Mouse (Mus musculus) cerebellum, postnatal 36 days (tissue): Measurements from ENCODE around the gene Cmss1.

ENCODE experiments used
- DNase-seq, 2 experiments: peaks; one replicate each; pipeline ENCODE4 v3.0.0; 2021 to 2022; ENCODE audit warnings: mixed read lengths in 2 of 2

The Cmss1 gene

DNA sequence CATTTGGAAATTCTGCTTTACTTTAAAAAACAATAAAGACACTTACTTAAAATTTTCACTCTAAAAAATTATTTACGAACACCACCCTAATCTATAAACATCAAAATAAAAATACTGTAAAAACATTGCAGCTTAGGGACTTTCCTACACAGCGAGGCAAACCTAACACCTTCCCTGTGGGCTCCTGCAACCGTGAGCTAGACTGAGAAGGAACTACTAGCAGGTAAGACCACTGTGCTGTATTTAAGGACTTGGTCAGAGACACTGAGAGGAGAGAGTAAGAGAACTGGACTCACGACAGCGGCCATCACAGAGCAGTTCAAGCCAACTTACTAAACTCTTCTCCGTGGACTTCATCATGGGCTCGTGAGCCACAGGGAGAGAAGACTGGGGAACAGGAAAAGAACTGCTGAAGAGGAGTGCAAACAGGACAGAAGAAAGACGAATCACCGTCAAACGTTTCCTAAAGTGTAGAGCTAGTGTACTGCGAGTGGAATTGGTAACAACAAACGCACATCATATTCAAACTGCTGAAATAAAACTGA, 136.3 kb downstream of the Cmss1 start:
- DNase-seq, result no peak

DNA sequence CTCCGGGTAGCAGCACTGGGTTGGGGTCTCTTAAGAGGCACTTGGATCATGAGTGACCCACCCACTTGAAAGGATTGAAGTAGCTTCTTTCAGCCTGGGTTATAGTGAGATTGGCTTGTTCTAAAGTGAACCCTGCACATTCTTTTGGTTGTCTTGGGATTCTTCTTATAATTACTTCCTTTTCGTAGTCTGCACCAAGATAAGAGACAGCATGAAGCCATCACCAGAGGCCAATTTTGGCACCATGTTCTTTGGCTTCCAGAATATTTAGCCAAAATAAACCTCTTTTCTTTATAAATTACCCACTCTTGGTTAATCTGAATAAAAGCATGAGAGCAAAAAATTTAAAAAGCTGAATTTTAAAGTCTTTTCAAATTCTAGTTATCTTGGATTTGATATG, 136.8 kb downstream of the Cmss1 start:
- no peak for DNase-seq

DNA sequence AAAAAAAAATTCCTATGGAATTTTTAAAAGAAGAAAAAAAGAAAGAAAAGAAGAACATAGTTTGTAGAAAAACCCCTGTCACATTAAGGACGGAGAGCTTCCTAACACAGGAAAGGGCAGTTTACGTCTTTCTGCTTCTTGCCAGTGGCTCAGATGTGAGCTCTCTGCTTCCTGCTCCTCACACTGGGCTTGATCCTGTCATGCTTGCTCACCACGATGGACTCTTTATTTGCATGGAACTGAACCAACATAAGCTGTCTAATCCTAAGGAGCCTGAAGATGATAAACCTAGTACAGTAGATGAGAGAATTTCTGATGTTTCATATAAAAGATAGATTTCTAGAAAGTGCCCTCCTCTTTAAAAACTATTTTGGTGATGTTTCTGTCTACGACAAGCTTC, 137.4 kb downstream of the Cmss1 start:
- DNase-seq, result no peak

DNA sequence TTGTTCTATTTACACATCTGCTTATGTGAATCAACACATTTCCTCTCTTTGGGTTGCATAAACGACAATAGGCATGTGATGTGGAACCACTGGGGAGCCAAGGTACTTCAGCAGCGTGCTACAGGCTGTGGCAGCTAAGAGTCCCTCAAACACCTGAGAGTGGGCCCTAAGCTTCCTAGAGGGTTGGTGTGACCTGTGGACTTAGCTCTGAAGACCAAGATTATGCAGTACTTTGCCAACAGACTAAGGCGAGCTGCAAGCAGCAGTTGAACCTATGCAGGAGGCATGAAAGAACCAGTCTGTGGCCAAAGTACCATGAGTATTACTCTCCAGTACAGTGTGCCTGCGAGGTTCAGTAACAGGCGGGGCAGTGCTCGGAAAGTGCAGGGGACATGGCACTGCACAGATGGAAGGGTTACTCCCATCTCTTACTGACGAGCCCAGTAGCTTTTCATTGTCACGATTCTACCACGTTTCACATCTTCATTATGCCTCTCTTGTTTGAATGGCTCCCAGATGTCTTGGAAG, 141.2 kb downstream of the Cmss1 start:
- DNase-seq, result no peak

DNA sequence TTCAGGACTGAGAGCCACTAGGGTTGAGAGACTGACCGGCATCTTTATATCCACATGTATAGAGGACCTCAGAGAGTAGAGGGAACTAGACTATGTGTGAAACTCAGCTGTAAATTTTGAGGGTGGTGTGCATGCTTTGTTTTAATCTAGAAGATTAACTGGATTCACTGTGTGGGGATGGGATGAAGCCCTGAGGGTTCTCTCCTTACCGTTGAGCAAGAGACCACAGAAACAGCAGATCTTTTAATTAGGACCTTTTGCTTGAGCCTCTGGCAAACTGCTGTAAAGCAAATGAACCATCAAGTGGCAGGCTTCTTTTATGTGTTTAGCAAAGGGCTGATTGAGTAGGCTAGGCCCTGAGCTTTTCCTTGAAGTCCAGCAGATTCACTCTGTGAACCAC, 150.7 kb downstream of the Cmss1 start:
- no peak for DNase-seq

DNA sequence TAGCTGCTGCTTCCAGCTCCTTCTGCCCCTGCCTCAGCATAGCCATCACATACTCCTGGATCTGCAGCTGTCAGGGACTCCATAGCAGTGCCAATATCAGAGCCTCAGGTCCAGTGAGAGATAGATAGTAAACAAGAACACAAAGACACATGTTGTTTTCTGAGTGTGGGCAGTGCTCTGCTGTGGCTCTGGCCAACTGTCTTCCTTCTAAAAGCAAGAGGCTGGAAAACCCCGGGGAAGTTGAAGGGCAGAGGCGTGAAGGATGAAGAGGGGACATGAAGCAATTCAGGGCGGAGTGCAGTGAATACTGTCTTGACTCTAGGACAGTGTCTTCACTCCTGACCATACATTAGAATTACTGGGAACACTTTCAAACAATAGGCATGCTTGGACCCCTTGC, 151.1 kb downstream of the Cmss1 start:
- DNase-seq, result no peak

DNA sequence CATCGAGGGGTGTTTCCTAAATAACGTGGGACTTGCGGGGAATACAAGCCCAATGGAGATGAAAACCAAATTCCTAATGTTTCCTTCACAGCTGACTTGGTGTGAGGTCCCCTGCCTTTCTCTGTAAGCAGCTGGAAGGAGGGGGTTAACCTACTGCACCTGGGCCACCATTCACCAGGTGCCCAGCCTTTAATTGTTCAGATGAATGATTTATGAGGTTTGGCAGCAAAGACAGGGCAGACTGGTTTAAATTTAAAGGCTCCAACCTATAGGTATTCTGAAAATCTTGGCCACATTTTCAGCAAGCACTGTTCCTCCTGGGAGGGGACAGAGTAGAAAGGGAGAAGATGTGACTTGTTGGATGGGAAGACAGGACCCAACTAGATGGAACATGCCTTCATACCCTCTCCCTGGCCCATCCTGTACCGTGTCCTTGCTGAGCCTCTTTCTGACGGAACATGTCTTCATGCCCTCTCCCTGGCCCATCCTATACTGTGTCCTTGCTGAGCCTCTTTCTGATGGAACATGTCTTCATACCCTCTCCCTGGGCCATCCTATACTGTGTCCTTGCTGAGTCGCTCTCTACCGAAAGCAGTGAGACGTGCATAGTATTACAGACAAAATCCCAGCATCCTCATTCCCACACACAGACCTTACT, 152.4 kb downstream of the Cmss1 start:
- no peak for DNase-seq

DNA sequence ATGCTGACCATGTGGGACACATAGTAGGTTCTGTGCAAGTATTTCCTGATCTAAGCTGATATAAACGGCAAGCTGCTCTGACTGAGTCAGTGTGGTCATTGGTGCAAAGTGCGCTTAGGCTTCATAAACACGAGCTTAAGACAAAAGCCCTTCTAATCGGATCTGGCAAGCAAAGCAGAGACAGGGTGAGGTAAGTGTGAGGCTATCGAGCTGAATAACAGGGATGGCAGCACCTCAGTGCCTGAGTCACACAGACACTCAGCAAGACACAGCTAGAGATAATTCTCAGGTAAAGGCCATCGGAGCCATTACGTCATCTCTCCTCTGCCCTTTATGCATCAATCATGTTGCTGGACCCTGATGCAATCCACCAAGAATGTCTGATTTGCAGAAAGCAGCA, 153.7 kb downstream of the Cmss1 start:
- no peak for DNase-seq

DNA sequence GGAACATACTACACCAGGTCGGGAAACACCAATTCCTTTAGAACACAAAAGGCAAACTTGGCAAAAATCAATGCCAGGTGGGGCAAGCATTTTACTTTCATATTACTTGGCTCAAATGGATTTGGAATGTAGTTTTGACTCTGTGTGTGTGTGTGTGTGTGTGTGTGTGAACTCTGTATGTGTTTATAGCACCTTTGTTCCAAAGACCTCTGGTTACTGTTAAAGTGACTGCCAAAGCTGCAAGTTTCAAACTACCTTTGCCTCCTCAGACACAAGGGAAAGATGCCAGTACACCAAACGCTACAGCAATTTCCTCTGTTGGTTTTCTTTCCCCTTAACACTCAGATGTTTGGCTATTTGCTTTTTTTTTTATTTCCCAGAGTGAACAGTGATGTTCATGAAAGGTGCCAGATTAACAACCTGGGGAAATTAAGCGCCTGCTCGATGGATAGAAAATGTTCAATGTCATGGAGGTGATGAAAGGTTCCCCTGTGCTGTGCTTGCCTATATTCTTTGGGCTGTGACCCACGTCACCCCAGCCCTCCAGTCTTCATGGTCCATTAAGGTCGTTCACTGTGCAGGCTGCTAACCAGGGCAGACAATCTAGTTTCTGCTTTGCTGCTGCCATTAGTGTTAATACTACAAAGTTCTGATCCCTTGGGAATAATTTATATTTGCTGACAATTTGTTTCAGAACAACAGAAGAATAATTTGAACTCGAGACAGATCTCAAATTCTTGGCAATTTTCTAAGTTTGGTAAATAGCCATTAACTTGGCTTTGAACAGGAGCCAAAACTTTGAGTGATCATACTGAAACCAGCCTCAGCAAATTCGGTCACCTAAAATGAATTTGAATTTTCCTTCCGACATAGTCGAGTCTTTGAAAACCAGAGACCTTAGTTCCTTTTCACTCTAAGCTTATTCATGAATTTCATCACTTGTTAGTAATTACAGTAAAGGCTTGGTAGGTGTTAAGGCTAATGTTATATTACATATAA, 161.3 kb downstream of the Cmss1 start:
- no peak for DNase-seq

DNA sequence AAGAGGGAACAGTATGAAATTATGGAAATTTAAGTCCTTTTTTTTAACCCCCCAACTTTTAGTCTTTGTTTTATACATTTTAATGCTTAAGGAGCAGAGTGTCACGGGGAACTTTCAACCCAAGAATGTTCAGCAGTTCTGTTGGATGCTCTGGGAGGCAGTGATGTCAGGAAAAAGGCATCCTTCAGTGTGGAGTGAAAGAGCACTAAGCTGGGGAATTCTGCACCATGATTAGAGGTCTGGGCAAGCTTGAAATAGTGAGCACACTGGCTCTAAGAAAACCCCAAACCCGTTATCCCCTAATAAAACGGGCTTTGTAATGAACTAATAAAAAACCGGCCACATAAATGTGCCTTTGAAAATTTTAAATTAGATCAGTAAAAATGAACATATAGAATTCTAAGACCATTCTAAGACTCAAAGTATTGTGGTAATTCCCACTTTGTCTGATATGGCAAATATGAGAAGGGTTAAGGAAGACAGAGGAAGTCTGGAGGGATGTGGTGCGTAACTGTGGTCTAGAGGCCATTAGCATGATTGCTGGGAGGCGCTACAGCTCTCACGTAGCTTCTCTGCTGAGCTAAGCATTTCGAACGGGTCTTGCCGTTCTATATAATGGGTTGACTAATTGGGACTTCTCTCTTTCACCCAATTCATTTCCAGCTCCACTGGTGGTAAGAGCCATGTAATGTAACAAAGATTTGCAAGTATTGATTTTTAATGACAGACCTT, 165.8 kb downstream of the Cmss1 start:
- DNase-seq, result no peak

DNA sequence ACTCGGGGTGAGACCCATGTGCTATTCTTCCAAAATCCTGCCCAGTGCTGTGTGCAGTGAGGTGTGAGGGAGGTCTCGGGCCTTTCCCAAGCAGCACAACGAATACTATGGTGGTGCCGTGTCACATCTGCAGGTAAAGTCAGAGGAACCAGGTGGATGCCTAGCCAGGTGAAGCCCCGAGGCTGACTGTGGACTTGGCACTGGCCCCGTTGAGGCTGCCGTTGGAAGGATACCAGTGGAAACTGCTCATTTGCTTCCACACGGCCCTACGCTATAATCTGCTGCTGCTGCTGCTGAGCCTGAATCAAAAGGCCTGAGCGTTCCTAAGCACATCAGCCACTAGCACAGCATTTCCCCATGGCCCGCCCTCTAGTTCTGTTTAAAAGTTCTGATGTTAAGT, 167.5 kb downstream of the Cmss1 start:
- no peak for DNase-seq

DNA sequence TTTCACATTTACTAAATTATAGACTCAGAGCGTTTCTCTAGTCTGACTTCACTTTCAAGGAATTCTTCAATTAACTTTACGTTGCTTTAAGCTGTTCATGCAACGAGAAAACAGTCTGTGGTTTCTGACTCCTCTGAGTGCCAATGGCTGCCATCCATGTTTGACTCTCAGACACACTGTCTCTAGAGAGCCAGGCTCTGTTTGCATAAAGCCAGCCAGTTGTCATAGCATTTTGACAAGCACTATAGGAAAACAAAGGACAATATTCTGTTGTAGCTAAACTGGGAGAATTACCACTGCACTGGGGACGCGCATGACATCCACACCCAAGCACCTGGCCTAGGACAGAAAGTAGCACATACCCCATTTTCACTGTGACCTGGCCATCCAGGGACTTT, 168.4 kb downstream of the Cmss1 start:
- DNase-seq, result no peak

DNA sequence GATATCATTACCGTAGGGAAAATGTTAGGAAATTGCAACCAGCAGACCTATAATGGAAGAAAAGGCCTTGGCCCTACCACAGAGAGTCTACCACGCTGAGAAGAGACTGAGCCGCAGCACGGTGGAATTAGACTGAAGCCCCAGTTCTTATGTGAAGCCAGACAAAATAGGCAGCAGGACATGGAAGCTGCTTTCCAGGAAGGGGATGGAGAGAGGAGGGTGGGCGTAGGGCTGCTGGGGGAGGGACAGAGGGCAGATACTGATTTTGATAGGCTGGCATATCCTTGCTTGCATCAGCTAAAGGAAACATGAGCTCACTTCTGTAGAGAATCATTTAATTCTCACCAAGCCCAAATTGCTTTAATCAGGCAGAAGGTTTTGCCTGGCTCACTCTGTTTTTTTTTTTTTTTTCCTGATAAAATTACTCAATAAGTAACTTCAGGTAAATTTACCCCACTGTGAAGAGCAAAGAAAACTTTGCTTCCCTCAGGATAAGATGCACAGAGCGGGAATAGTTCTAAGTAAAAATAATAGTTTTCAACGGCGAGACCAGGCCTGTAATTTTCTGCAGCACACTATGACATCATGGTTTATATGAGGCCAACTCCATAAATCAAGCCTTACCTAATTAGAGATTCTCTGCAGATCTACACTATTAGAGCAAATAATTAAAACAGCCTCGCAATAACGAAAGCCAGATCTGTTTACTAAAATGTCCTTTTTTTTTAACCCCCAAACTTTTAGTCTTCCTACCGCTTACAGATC, 169.0 kb downstream of the Cmss1 start:
- no peak for DNase-seq

DNA sequence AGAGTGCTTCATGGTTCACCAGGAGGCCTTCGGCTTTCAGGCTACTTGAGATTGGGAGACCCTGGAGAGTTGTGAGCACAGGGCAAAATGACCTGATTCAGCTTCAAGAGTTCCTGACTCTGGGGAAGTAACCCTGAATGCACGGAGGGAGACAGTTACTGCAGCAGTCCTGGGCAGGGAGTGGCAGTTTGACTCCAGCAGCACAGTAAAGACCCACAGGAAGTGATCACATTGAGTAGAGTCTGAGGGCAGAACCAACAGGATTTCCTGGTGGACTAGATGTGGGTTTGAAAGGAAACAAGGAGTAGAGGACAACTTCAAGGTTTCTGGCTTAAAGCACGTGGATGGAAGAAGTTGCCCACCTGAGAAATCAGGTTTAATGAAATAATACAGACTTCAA, 172.0 kb downstream of the Cmss1 start:
- no peak for DNase-seq

DNA sequence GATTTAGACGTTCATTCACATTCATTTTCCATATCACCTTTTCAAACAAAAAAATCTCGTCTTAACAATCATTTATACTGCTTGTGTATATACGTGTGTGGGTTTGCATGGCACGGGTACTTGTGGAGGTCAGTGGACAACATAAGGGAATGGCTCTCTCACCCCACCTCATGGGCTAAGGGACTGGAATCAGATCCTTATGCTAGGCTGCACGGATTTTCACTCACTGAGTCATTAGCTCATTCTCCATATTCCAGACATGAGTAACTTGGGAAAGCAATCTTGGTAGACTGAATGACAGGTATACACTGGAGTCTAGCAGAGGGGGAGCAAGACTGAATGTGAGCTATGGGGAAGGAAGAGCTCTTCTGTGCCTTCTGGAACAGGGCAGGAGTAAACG, 173.0 kb downstream of the Cmss1 start:
- DNase-seq, result no peak

DNA sequence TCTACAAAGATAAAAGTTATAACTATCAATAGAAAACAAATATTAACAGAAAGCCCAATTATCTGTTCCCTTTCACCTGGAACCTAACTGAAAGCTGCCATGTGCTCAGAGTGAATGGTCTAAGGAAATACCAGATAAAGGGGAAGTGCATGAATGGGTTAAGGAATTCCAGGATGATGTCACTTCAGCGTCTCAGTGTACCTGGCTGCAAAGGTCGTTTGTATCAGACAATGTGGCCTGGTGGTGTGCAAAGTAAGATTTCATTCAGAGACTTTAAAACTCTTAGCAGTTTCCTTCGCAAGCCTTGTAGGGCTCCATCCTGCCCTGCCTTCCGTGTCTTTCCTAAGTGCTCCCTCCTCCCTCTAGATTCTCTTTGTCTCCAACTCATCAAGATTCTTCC, 173.5 kb downstream of the Cmss1 start:
- no peak for DNase-seq

DNA sequence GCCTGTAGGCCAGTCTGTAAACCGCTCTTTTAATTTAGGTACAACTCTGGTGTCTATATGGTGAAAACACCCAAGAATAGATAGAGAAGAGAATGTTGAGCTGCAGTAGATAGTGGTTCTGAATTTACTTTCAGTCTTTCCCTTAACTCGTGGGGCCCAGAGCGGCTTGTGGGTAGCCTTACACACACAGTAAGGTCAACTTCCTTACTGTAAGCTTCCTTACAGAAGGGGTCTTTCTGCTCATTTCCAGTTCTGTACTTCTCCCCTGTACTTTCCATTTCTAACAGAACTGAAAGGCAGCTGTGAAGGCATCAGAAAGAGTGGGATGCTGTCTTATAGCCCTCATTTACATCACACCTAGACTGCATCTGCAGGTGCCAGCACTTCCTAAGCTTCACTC, 175.4 kb downstream of the Cmss1 start:
- no peak for DNase-seq

DNA sequence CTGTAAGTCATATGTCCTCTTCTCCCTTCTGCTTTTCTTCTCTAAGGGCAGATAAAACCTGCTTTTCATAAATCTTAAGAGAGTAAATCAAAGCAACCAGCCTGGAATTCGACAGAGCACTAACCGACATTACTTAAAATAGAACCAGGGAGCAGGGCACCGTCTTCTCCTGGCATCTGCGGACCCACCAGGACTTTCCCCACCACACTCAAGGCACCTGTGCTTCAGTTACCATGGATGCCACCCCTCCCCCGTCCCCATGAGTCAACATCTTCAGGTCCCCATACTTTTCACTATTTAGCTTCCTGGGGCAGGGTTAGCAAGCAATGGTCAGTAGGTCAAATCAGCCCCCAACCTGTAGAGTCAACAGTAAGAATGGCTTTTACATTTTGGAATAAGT, 177.7 kb downstream of the Cmss1 start:
- no peak for DNase-seq

DNA sequence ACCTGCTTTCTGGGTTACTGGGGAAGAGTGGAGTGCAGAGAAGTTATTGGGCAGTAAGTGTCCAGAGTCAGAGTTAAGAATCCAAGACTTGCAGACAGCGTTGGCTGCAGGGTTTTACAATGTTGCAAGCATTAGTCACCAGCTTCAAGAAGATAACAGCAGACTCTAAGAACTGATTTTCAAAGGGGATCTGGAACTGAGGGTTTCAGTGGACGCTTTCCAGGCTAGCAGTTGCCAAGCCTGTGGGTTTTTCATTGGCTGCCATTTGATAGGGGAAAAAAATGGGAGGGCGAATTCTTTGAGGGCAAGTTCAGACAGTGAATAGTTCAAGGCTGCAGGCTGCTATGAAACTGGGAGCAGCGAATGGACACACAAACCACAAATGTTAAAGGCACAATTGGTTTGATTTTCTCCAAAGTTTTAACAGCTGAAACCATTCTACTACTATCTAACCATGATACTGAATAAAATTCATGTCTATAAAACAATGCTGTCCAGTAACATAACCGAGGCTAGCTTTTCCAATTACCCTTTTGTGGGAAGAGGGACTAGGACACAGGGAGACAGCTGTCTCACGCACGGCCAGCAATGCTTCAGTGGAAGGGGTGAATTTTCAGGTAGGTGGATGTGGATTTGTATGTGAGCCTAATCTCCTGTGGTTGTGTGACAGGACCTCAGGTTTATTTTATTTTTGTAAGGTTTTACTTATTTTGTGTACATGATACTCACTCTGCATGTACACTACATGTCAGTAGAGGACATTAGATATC, 179.0 kb downstream of the Cmss1 start:
- DNase-seq, result no peak

DNA sequence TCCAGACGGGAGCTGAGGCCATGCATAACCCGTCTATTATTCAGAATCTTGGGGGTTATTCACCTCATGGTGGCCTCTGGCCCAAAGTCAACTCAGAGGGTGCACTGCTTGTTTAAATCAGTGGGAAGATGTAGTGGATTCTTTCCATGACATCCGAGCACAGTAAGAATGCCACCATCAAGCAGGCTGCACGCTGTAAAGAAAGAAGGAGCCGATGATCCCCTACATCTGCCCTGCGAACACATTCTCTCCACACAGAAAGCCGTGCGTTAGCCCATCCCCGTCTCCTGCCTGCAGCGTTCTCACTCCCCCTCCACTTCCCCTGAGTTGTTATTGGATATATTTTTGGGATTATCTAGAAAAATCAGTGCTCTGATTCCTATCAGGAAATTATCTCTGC, 180.0 kb downstream of the Cmss1 start:
- no peak for DNase-seq

DNA sequence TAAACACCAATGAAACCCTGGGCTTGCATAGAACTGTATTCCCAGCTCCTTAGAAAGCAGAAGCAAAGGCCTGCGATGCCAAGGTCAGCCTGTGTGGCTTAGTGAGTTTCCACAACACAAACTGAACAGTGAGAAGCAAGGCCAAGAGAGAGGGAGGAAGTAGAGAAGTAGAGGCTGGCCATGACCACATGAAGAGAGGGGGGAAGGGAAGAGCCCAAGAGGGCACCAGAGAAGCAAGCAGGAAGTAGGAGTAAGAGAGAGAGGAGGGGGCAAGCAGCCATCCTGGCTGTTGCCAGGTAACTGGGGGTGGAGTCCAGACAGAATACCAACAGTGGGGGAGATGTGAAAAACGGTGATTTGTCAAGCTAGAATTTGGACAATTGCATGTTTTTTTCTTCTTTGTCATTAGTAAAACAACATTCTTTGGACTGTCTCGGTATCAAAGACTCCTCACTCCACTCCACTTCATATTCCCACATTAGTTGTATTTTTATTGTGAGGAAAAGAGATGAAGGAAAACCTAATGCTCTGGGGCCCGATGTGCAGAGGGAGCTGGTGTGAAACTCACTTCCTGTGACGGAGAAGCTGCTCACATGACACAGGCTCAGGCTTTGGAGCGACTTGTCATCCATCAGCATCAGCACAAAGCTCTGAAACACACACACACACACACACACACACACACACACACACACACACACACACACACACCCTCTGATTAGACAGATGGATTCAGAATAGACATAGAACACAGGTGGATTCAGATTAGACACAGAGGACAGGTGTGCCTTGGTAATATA, 183.5 kb downstream of the Cmss1 start:
- no peak for DNase-seq
